Mouse (Mus musculus) cerebellum, postnatal 14 days (tissue): ENCODE results near the gene Bbs2.
"Not testable (repeated sequence)": the region's sequence is repeated elsewhere in the genome, so short reads cannot be mapped to it uniquely, and the experiment has no call there.

Source experiments
- DNase-seq, 2 experiments: peaks; one replicate each; pipeline ENCODE4 v3.0.0; 2021; ENCODE audit warnings: mixed read lengths in 2 of 2

The Bbs2 gene

DNA sequence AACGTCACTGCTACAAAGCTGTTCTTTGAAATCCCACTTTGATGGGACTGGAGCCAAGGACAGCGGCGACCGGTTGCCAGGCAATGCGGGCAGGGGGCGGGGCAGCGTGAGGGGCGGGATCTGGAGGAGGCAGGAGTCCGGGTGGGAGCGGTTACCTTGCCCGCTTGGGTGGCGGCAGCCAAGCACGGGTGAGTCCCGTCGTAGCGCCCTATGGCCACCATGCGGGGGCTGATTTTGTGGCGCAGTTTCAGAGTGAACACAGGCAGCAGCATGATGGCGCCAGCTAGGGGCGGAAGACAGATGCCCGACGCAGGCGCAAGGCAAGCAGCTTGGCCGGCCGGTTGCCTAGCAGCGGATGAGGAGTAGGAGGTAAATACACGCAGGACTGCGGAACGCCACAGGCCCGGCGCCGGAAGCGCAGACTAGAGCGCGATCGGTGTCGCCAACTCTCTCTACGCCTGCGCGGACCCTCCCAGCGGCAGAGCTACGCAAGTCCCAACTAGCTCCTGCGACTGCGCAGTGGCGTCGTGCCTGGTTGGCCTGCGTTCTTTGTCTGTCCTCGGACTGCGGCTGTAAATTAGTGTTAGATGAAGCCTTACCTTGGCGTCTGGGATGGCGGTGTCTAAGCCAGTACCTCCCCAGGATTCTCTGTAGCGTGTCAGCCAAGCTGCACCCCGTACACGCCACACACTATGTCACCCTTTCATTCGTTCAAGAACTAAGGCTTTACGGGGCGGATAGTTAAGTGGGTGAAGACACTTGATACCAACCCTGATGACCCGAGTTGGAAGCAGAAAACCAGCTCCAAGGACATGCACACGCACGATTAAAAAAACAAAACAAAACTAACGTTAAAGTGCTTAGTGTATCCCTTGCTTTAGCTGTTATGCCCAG, at the start of gene Bbs2:
Gene Bbs2 (minus strand): TSS at position 848 of the 894 bp plus-strand sequence.
- DNase-seq, result peak; percentile 100

DNA sequence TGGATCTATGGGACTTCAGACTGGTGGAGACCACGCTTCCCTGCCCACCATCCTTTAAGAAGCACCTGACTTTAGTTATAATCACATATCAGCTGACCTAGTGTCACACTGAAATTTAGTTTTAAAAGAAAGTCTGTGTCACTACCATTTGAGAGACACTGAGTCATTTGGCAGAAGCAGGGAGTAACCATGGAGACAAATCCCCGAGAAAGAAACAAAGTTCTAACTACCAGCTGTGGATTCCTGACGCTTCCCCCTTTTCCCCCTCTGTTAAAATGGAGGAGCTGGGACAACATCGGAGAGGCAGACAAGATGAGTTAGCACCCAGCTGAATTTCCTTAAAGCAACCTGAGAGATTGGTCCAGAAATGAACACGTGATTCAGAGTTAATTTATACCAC, 49.5 kb upstream of the Bbs2 start:
- no peak for DNase-seq

DNA sequence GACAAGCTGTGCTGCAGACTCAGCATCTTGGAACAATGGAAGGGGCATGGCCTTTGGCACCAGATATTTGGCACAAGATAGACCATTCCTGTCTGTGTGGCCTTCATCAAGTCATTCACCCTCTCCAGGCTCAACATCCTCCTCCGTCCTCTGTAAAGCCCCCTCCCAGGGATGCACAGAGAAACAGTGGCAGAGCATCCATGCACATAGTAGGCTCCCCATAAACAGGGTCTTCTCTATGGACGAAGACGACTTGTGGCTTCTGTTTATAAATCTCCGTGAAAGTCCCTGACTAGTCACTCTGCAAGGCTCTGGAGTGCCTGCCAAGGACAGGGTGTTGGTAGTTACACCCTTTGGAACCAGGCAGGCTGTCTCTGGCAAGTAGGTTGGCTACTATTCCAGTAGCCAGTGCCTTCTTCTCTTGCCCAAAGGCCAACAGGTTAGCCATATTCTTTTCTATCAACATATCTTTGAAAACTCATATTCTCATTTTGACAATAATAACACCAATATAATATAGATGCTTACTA, 41.6 kb upstream of the Bbs2 start:
- DNase-seq, result no peak

- DNase-seq, result no peak
Measured at GRCm38 (mm10) chr8:94136933-94137332, 38.2 kb upstream of the Bbs2 start, which contains the start of gene Mt4. Gene Mt4 (plus strand): TSS chr8:94137197.

DNA sequence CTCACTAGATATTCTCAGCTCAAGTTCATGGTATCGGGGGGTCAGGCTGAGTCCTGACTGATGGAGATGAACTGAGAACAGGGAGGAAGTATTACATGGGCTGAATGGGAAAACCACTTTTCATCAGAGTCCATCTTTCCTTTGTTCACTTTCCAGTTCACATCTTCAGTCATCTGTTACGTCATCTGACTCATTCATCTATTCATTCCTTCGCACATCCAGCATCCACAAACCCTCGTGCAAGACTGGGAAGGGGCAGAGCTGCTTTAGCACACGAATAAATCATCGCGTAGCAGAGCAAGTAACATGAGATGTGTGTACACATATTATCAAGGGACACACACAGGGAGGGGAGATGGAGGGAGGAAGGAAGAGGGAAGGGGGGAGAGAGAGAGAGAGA, 37.5 kb upstream of the Bbs2 start:
- DNase-seq, result no peak

DNA sequence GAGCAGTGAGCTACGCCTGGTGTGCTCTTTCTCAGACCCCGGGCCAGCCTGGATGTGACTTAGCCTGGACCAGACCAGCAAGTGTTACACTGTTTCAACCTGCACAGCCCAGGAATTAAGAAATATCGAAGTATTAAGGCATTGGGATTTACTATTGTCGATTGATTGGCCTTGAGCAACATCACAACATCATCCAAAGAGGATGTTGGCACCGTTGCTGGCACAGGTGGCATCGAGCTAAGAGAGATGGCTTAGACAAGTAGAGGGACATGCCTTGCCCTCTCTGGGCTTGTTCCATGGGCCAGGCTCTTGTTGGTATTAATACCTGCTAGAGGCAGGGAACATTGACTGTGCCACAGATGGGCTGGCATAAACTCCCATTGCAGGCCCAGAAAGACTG, 36.8 kb upstream of the Bbs2 start:
- DNase-seq, result no peak

DNA sequence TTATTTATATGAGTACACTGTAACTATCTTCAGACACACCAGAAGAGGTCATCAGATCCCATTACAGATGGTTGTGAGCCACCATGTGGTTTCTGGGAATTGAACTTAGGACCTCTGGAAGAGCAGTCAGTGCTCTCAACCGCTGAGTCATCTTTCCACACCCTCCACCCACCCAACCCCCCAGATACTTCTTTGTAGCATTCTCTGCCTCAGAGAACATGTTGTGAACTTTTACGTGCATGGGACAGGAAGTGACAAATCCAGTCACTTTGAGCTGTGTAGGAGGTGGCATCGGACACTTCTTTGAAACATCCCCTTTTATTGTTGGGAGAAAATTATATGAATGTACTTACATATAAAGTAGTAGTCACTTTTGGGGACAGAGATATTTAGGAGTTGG, 35.9 kb upstream of the Bbs2 start:
- DNase-seq, result not testable (repeated sequence)

GRCm38 (mm10) chr8:94132096-94132495, 33.4 kb upstream of the Bbs2 start:
- DNase-seq, result no peak

DNA sequence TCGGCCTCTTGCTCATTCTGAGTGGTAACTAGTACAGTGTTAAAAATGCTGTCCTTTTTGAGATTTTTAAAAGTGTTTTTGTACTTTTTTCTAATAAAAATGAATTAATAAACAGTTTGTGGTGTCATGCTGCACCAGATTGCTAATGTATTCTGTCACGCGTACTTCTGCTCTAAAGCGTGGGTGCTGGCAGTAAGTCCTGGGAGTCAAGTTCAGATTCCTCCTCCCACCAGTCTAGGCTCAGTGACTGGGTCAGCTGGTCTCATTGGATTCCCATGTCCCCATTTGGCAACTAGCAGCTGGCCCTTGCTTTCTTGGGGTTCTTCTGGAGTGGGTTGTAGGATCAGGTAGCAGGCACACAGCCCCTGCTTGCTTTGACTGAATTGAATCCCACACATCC, 31.4 kb upstream of the Bbs2 start:
- DNase-seq, result no peak

DNA sequence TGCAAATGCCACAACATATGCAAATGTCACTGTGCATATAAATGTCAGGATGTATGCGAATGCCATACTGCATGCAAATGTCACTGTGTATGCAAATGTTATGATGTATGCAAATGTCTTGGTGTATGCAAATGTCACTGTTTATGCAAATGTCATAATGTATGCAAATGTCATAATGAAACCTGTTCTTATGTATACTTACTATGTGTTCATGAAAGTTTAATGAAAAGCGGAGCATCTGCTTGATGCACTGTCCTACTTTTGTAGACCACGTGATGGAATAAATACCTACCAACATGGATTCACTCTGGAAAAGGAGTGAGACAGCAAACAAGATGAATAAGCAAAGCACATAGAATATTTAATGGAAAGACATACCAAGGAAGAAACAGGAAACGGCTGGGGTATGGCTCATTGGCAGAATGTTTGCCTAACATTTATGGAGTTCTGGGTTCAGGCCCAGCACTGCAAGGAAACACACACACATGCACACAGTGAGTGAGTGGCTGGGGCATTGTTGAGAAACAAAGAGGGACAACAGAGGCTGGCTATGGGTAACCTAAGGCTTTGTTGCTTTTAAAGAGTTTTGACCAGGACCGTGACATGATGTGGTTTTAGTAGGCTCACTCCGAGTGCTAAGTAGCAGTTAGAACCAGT, 30.5 kb upstream of the Bbs2 start:
- DNase-seq, result no peak

DNA sequence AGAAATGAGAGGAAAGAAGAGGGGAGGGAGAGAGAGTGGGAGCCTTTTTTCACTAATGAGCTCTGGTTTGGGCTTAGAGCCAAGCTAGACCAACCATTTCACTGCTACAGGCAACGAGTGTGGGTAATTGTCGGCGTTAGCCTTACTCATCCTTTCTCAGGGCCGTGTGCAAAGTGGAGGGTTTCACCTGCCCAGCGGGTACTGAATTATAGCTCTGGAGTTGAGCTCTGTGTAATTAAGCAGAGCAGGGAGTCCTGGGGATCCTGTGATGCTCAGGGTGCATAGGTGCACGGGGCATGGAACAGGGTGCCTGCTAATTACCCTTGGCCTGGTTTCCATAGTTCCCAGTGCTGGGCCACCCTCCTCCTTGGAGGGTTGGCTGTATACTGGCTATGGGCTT, 29.0 kb upstream of the Bbs2 start:
- DNase-seq, result no peak

DNA sequence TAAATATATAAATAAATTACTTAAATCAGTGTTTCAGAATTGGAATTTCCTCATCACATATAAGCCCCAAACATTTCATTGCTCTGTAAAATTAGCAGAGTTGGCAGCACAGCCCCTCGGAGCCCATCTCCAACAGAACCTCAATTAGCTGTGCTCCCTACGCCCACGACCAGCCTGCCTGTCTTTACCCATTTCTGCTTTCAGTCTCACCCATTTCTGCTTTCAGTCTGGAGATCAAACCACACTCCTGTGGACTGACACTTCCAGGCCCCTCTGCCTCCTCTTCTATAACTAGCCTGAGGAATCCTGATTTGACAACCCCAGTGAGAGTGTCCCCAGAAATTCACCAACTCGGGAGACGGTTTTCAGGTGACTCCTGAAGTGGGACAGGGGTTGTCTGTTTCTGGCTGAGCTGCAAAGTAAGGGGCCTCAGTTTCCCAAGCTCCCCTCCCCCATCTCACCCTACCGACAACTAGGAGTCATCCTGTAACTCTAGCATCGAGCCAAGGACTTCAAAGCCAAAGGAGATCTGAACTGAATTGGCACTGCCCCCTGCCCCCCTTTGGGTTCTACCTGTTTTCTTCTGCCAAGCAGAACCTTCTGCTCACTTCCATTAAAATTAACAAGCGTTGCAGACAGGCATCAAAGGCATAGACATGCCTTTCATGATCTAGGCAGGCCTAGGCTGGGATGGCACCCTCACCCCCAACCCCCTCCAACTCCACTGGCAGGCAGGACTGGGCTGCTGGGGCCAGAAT, 24.2 kb upstream of the Bbs2 start:
- DNase-seq, result peak; percentile 42 to 61

DNA sequence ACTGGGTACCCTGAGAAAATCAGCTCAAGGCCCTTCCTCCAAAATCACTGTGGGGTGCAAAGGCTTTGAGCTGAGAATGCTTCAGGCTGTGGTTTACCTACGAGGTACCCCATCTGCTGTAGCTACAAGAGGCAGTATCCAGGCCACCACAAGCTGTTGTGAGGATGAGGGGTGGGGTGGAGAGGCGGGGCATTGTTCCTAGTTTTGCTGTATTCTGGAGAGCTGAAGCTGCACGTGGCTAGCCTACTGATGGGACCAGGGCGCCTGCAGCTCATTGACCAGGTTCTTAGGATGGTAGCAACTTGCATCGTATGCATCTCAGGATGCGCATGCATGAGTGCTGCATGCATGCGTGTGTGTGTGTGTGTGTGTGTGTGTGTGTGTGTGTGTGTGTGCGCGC, 22.9 kb upstream of the Bbs2 start:
- DNase-seq, result no peak

- DNase-seq, result peak in 1 of 2 experiments; percentile 32
Measured at GRCm38 (mm10) chr8:94118776-94119430, 20.2 kb upstream of the Bbs2 start.

DNA sequence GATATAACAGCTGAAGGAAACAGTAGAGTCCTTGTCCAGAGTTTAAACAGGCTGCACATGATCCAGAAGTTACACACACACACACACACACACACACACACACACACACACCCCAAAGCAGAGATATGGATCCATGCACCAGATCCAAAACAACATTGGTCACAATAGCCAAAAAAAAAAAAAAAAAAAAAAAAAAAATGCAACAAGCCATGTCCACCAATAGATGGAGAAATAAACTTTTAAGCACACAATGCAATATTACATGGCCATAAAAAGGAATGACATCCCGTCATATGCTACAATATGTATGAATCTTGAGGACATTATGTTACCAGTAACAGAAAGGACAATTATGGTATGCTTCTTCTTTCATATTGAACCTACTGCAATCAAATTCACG, 15.2 kb upstream of the Bbs2 start:
- DNase-seq, result no peak

- no peak for DNase-seq
Measured at GRCm38 (mm10) chr8:94113435-94113834, 14.7 kb upstream of the Bbs2 start.

DNA sequence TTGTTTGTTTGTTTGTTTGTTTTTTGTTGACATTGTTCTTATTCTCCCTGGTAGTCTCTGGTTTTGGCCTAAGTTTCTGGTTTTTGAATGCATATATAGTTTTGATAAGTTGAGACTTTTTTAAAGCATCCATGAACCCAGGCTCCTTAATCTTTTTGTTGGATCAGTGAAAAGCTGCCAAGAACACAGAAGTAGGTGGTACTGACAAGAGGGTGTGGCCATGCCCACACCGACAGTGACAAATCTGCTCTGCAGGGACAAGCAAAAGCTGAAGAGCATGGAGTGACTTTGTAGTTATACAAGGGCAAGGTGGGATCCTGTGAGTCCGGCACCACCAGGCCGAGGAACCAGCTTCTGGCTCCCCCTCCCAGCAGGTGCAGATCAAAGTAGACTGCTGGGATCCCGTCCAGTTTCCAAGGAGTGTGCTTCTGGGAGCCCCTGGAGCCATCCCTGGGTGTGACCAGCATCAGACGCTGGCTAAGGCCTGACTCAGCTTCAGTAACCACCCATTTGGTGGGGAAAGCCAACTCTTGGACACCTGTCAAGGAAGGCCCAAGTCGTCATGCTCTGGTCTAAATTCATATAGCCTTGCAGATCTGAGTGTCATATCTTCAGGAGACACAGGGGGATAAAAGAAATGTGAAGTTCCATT, 11.9 kb upstream of the Bbs2 start:
- DNase-seq, result no peak

DNA sequence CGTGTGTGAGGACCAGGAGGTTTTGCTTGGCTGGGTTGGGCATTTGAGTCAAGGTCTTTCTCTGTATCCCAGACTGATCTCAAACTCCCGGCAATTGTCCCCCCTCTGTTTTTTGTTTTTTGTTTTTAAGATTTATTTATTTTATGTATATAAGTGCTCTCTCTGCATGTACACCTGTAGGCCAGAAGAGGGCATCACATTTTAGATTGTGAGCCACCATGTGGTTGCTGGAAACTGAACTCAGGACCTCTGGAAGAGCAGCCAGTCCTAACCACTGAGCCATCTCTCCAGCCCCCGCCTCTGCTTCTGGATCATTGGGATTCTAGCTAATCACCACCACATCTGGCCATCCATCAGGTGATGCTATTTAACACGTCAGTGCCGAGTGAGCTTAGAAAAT, 11.1 kb upstream of the Bbs2 start:
- DNase-seq, result no peak

DNA sequence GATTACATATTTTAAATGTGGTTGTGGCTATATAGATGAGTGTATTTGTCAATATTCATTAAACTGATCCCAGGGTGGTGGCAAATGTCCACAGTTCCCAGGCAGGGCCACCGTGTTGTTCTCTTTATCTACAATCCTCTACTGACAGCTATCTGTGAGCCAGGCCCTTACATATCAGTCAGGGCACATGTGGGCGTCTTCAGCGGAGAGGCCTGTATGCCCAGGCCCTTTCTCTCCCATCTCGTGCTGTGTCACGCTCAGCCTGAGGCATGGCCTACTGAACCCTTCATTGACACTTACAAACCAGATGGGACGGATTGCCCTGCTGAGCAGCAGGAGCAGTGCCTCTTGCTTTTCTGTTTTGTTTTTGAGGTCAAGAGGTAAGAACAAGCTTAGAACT, 10.7 kb upstream of the Bbs2 start:
- no peak for DNase-seq

DNA sequence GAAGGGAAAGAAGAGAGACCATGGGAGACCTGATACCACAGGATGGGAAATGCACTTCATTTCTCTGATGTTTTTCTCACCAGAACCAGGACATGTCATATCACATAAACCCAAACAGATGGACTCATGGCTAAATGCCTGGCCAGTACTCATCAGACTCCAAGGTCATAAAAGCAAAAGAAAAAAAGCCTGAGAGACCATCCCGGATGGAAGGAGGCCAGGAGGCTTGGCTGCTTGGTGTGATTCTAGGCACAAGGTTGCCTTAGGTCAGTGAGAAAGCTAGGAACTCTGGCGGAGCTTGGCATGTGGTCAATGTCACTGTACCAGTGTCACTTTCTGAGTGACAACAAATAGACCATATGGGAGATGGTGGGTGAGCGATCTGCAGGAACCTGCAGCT, 9.1 kb upstream of the Bbs2 start:
- peak; percentile 52 to 66 for DNase-seq

- peak in 1 of 2 experiments; percentile 26 for DNase-seq
Measured at GRCm38 (mm10) chr8:94104146-94104545, 5.4 kb upstream of the Bbs2 start.

GRCm38 (mm10) chr8:94098996-94099395, 268 bp upstream of the Bbs2 start:
- DNase-seq, result no peak
